Mouse (Mus musculus) spleen, postnatal 14 days (tissue): Measurements from ENCODE around the gene Gramd1b.

Experiments
- DNase-seq, 2 experiments: peaks; one replicate each; pipeline ENCODE4 v3.0.0; 2021 to 2022; ENCODE audit warnings: low spot score in 2 of 2

Gramd1b gene

DNA sequence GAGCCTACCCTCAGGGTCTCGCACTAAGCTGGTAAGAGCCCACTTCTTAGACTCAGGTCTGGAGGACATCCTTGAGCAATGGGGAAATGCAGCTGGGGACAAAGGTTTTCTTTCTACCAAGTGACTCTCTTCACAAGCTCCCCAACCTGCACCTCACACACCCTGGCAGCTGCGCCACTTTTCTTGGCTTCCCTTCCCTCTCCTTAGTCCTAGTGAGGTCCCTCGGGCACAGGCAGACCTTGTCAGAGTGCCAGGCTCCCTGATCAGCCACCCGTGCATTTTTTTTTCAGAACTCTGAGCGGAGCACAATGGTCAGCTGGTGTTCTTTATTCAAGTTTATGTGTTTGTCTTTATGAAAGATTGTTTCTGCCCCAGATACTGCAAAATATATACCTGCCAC is 194.5 kb downstream of the Gramd1b start:
- DNase-seq = no peak

DNA sequence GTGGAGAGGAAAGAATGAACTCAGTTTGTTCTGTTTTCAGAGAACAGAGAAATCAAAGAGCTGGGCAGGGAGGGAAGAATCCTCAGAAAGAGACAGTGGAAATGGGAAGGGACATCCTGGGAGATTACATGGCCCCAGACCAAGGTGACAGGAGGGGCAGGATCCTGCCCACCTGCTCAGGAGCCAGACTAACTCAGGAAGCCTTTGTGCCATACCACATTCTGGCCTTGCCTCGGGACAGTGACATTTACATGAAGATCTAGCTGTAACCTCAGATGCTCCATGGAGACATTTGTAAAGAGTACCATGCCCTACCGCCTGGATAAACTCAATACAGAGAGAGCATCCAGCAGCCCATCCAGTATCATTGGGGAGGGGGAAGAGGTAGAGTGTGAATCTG is 196.6 kb downstream of the Gramd1b start:
- no peak for DNase-seq

GRCm38 (mm10) chr9:40333649-40334396 is 197.4 kb downstream of the Gramd1b start:
- DNase-seq = peak; percentile 34 to 59

DNA sequence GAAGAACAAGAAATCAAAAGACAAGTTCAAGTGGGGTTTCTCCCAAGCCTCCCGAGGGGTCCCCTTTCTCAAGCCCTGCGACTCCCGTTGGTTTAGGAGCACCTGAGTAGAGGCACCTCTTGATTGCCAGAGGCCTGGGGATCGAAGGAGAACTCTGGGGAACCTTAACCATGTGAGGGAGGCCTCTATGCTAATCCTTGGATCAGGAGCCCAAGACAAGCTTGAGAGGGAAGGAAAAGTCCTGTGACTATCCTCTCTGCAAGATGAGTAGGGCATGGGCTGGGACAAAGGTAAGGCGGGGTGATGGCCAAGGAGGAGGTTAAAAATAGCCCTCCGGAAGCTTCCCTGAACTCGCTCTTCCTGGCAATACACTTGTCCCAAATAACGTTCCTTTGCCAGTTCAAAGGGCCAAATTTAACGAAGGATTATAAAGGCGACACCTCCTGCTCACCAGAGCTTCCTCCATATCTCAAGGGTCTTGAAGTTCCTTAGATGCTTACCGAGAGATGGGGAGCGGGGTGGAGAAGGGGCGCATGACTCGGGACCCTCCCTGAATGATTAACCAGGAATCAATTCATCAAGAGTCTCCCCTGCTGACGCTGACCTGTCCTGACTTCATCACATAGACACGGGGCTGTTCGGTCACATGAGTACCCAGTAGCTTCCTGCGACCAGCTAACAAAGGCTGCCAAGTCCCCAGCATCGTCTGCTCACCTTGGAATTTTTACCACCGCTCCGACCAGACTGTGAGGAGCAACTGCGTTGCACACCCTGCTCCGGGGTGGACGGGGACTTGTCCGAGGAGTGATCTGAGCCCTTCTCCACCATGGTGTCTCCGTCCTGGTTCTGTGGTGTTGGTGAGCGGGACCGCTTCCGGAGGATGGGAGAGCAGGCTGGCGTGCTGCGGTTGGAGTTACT is 198.2 kb downstream of the Gramd1b start:
- DNase-seq = no peak

GRCm38 (mm10) chr9:40332326-40332725 is 198.9 kb downstream of the Gramd1b start:
- no peak for DNase-seq

- DNase-seq = no peak
Measured at GRCm38 (mm10) chr9:40331411-40332286, 199.5 kb downstream of the Gramd1b start.

DNA sequence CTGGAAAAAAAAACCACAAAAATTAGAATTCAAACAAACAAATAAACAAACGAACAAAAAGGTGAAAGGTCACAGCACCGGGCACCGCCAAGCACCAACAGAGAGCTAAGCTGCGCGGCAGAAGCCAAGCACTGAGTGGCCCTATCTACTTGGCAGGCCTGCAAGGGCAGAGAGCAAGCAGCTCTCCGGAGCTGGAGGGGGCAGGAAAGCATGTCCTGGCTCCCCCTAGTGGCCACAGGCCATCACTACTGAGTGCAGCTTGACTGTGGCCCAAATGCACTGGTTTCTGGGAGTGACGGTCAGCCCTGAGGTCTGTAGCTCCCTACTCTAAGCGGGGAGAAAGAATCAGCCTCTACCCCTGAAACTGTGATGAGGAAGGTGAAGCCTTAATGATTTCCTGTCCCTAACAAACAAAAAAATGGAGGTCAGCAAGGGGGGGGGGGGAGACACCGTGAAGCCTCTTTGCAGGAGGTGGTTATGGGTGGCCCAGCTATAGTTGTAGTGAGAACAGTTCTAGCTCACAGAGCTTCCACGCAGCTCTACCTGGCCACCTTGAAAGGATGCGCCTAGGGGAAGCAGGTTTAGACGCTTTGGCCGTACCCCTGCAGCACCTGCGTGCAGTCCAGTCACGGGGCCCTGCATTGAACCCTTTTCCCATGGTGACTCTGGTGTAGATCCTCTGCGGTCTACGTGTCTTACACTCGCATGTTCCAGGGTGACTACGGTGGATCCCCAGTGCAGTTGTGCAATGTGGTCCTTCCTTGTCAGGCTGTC is 200.4 kb downstream of the Gramd1b start:
- peak; percentile 52 to 68 for DNase-seq

DNA sequence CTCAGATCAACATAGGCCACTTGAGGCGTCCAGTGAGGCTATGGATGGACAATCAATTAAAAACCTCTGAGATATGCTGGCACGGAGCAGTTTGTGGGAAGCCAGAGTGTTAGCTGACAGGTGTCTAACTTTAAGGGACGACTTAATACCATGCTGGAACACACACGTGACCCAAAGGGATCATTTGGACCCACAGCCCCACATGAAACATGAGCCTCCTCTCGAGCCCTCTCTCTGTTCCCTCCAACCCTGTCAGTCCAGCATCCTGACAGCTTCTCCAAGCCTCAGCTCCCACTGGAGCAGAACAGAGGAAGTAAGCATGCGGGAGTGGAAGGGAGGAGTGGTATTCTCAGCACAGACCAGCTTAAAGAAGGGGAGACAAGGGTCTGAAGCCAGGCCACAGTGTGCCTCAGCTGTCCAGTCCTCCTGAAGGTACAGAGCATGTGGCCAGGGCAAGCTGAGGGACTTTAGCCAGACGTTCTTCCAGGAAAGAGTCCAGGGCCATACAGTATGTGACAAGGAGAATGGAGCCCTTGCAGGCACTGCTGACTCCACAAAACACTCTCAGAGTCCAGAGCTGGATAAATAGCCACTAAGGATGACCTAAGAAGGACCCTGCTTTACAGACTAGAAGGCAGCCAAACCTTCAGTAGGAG is 204.8 kb downstream of the Gramd1b start:
- DNase-seq = no peak

DNA sequence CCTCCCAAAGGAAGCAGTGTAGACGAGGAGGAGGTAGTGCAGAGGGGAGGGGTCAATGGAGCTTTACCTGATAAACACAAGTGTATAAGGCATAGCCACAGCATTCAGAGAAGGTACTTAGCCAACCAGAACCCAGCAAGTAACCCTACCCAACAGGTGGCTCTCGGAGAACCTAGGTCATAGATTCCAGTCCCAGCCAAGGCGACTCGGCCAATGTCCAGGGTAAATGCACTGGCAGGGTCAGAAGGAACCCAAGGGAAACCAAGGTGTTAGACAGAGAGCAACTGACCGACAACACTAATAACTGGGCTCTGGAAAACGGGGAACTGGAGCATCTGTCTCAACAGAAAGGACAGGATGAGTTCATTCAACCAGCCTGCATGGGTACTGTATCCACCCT is 206.4 kb downstream of the Gramd1b start:
- DNase-seq = no peak

GRCm38 (mm10) chr9:40324232-40324792 is 206.9 kb downstream of the Gramd1b start:
- DNase-seq = no peak

DNA sequence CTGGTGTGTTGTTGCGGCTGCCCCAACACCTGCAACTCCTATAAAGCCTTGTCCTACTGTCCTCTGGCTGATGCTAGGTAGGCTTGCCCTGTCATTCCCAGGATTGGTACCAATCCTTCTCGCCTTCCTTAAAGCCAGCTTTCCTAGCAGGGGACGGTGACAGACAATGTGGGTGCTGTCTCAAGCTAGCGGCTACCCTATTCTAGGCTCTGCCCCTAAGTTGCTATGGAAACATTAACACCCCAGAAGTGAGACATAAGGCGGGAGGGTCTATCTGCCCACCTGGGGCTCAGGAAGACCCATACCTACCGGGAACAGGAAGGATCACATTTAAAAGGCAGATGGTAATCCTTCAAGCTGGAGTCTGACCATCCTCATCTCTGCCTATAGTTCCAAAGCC is 207.4 kb downstream of the Gramd1b start:
- no peak for DNase-seq

GRCm38 (mm10) chr9:40323171-40323570 is 208.0 kb downstream of the Gramd1b start:
- DNase-seq = no peak

DNA sequence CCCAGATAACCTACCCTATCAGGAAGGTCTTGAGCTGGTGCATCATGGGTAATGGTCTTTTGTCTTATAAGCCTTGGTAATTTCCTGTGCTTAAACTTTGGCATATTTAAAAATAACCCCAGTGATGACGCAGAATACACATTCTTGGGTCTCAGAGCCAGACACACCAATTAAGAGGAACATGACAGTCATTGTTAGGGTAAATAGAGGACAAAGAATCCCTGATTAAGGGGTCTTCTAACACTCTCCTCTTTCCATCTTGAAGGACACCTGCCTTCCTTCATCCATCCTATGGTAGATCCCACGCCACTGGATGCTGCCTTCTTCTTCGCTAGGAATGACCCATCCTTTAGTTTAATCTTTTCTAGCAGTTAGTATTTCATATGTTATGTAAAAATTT is 208.8 kb downstream of the Gramd1b start:
- DNase-seq = no peak

- DNase-seq = no peak
Measured at GRCm38 (mm10) chr9:40321668-40322003, 209.5 kb downstream of the Gramd1b start.

DNA sequence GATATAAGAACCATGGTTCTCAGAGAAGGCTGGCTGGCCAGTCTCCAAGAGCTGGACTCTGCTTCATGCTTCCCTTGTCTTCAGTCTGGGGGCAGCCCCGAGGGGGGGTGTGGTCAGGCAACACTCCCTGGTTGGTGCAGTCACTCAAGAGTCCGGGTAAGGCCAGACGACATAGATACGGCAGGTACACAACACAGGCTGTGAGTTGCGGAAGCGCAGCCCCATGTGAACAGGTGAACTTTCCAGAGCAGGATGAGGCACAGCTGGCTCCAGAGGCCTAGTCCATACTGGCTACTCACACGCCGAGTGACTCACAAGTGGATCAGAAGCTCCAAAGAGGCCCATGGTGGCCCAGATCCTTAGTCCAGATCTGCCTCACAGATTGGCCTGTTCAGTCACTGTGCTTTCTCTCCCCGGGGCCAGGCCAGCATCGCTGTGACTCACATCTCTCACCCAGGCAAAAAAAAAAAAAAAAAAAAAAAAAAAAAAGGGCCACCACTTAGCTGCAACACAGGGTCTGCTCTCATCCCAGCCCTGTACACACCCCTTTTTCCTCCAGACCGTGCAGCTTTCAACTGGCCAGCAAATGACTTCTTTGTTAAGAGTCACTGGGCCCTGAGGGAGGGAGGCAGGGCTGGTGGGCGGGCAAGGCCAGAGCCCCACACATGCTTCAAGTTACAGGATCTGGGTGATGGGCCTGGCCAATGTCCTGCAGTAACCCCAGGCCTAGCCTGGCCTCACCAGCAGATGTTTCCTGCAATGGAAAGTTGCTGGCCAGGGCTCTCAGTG is 210.1 kb downstream of the Gramd1b start:
- no peak for DNase-seq

DNA sequence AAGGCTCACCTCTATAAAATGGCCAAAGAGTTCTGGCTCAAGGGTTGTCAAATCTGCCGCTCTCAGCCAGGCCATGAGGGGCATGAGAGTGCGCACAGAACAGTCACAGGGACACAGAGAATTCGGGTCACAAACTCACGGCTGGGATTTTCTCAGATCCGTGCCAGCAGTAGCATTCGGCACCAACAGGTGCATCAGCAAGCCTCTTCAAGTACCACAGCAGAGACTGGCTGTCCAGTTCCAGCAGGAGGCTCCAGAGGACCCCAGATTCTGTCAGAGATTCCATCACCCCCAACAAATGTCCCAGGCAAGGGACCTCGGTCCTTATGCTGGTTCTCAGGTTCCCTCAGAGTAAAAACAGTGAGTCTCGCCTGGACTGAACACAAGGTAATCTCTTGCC is 210.8 kb downstream of the Gramd1b start:
- no peak for DNase-seq

GRCm38 (mm10) chr9:40318771-40319170 is 212.4 kb downstream of the Gramd1b start:
- DNase-seq = no peak

DNA sequence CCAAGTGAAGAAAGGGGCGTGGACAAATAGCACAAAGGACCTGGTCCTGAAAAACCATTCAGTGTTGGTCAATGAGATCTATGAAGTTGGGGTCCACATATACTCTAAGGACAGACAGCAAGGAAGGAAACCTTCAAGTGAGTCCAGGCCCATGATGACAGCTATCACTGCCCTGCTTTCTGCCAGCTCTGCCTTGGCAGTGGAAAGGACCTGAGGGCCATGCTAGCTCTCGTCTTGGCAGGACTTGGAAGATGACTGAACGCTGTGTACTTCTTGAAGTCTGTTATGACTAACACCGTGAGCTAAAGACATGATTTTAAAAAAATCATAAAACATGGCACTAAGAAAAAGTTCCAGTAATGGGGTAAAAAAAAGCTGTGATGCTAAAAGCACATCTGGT is 213.4 kb downstream of the Gramd1b start:
- no peak for DNase-seq

- no peak for DNase-seq
Measured at GRCm38 (mm10) chr9:40316865-40317660, 214.1 kb downstream of the Gramd1b start.
